Mouse (Mus musculus) stomach, postnatal 0 days (tissue): ENCODE measurements at regions not wholly inside any gene's neighbourhood (a gene's known extent, or its start where the extent isn't known, plus 50 kb on each side); places are given as distances from the start of the nearest gene placed in this dataset.

Source experiments
- CTCF ChIP-seq: IDR thresholded peaks from 2 replicates; pipeline ENCODE4 v1.5.1; 2016; ENCODE audit warnings: antibody characterized with exemption, low read depth, mild to moderate bottlenecking, moderate library complexity
- EP300 ChIP-seq: optimal IDR thresholded peaks from 2 replicates; pipeline ENCODE3; 2016; ENCODE audit warnings: antibody characterized with exemption

GRCm38 (mm10) chr1:137446497-137446896, 486.2 kb upstream of the Nr5a2 start:
- no peak for TF ChIP-seq EP300
- TF ChIP-seq CTCF = no peak
